Mouse (Mus musculus) gastrocnemius, postnatal 36 days (tissue): Measurements from ENCODE around the gene Fam240b. TPM values are rescaled to one million over a fixed set of nuclear protein-coding genes. Genes with fewer than 3 reads are reported as not detected.
"Not testable (repeated sequence)": the region's sequence is repeated elsewhere in the genome, so short reads cannot be mapped to it uniquely, and the experiment has no call there.

Experiments
- DNase-seq, 2 experiments: peaks; one replicate each; pipeline ENCODE4 v3.0.0; 2022
- intact Hi-C: fragments of 180-260 bp; cut with DNase I; formaldehyde crosslinking; loops from one replicate; pipeline ENCODE4 v1.15.1; 2025
- long read RNA-seq, 2 experiments: library from polyadenylated mRNA; stranded (forward); transcript quantifications; one replicate each; pipeline ENCODE4 v2.0.0; 2021
- total RNA-seq, 2 experiments: library from RNA; stranded (reverse); gene quantifications; 2 replicates each; pipeline ENCODE4 v1.2.3; 2021

Gene Fam240b
- not detected for total RNA-seq
- long read RNA-seq, experiment 1 = 0 reads
- long read RNA-seq, experiment 2 = 0 reads

- intact Hi-C loops = no loop called here
- DNase-seq = no peak
Observed at GRCm38 (mm10) chr13:64497692-64498091, at the start of gene Fam240b. TSS of gene Fam240b (minus strand) at chr13:64497792.

GRCm38 (mm10) chr13:64530139-64530538 lies 32.5 kb upstream of the Fam240b start:
- intact Hi-C loops = no loop called here
- DNase-seq = no peak

GRCm38 (mm10) chr13:64526515-64527285 lies 29.1 kb upstream of the Fam240b start:
- intact Hi-C loops = no loop called here
- DNase-seq = no peak

GRCm38 (mm10) chr13:64514247-64514646 lies 16.7 kb upstream of the Fam240b start:
- no peak for DNase-seq
- intact Hi-C loops = no loop called here

- intact Hi-C loops = no loop called here
- DNase-seq = no peak
Observed at GRCm38 (mm10) chr13:64511616-64512015, 14.0 kb upstream of the Fam240b start.

GRCm38 (mm10) chr13:64507361-64507760 lies 9.8 kb upstream of the Fam240b start:
- no peak for DNase-seq
- intact Hi-C loops = no loop called here

GRCm38 (mm10) chr13:64502833-64503232 lies 5.2 kb upstream of the Fam240b start:
- DNase-seq = no peak
- intact Hi-C loops = no loop called here

- intact Hi-C loops = no loop called here
- no peak for DNase-seq
Observed at GRCm38 (mm10) chr13:64493586-64493985, 4.0 kb downstream of the Fam240b start.

GRCm38 (mm10) chr13:64489886-64490285 lies 7.7 kb downstream of the Fam240b start:
- DNase-seq = no peak
- intact Hi-C loops = no loop called here

GRCm38 (mm10) chr13:64479960-64480359 lies 17.6 kb downstream of the Fam240b start:
- DNase-seq = no peak
- intact Hi-C loops = no loop called here

- no peak for DNase-seq
- intact Hi-C loops = no loop called here
Observed at GRCm38 (mm10) chr13:64477968-64478367, 19.6 kb downstream of the Fam240b start.

- DNase-seq = no peak
- intact Hi-C loops = no loop called here
Observed at GRCm38 (mm10) chr13:64467886-64468285, 29.7 kb downstream of the Fam240b start.

GRCm38 (mm10) chr13:64465166-64465565 lies 32.4 kb downstream of the Fam240b start:
- intact Hi-C loops = no loop called here

GRCm38 (mm10) chr13:64462581-64462980 lies 35.0 kb downstream of the Fam240b start:
- intact Hi-C loops = no loop called here
- DNase-seq = no peak

More at GRCm38 (mm10) chr13:64465166-64465565, 32.4 kb downstream of the Fam240b start:
- no peak for DNase-seq

GRCm38 (mm10) chr13:64458181-64458580 lies 39.4 kb downstream of the Fam240b start:
- DNase-seq = no peak
- intact Hi-C loops = no loop called here

GRCm38 (mm10) chr13:64457225-64457978 lies 40.2 kb downstream of the Fam240b start:
- DNase-seq, intact Hi-C loops: not testable (repeated sequence)

GRCm38 (mm10) chr13:64450001-64450794 lies 47.4 kb downstream of the Fam240b start:
- no peak for DNase-seq
- intact Hi-C loops = no loop called here

- DNase-seq = no peak
- intact Hi-C loops = no loop called here
Observed at GRCm38 (mm10) chr13:64448729-64449128, 48.9 kb downstream of the Fam240b start.

GRCm38 (mm10) chr13:64447947-64448346 lies 49.6 kb downstream of the Fam240b start:
- DNase-seq = no peak
- intact Hi-C loops = no loop called here

- no peak for DNase-seq
- intact Hi-C loops = no loop called here
Observed at GRCm38 (mm10) chr13:64445254-64445920, 52.2 kb downstream of the Fam240b start.
